Mouse (Mus musculus): ENCODE data around the gene Setx. TPM values are rescaled to one million over a fixed set of nuclear protein-coding genes. Genes with fewer than 3 reads are reported as not detected.

The Setx gene
- polyA plus RNA-seq, 1 experiment from 2014 or later: 6.5 TPM

- Histone ChIP-seq H3K9ac (no peak overlapping the region), H3K9me3 (replicated peaks) (no peaks in the 10 kb centered on the region), H3K36me3 (peaks cover 62% of the 10 kb centered on the region), H3K4me1 (no peaks in the 10 kb centered on the region), H3K27ac (replicated peaks) (no peak overlapping the region), H3K4me2 (replicated peaks) (no peak overlapping the region), H3K27me3 (no peaks in the 10 kb centered on the region), H3K4me3 (replicated peaks) (no peak overlapping the region)
- ATAC-seq (ENCODE audit: insufficient number of reproducible peaks, low FRiP score, low TSS enrichment, low read depth): no peak
- 88% methylated on average over 5 of the region's 5 CpGs for WGBS
Observed at GRCm38 (mm10) chr2:29168067-29168466, 44.1 kb downstream of the Setx start.

DNA sequence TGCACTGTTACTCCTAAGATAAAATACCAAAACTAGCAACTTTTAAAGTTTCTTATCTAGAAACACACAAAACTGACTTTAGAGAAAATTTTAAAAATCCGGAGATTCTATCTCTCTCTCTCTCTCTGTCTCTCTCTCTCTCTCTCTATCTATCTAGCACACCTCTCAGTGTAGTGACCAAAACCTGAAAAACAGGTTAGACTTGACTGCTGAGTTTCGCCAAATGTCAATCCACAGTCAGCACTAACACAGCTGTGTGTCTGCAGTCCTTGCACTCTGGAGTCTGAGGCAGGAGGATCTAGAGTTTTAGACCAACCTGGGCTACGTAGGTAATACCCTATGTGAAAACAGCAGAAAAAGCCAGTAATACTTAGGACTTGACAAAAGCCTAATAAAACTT, 50.9 kb downstream of the Setx start:
- Histone ChIP-seq H3K4me3 (replicated peaks) (no peak overlapping the region), H3K4me1 (no peaks in the 10 kb centered on the region), H3K9me3 (replicated peaks) (no peaks in the 10 kb centered on the region), H3K9ac (no peak overlapping the region), H3K27ac (replicated peaks) (no peak overlapping the region), H3K4me2 (replicated peaks) (no peak overlapping the region), H3K27me3 (no peaks in the 10 kb centered on the region), H3K36me3 (peaks cover 75% of the 10 kb centered on the region)
- ATAC-seq (ENCODE audit: insufficient number of reproducible peaks, low FRiP score, low TSS enrichment, low read depth): no peak
- WGBS: 76% methylated on average over 3 of the region's 3 CpGs

DNA sequence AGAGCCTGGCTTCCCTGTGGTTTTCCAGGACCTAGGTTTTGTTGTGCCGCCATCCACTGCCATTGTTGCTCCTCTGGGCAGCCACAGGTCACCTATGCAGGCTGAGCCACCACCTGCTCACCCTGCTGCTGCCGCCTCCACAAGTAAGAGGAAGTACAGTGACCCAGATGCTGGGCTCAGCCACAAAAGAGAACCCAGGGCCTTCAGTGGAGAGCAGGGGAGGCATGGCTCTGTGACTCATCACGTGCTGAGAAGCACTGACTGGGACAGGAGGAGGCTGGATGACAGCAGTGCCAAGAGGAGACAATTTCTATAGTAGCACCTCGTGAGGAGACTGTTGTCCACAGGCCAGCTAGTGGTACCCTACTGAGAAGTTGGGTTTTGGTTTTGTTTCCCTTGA, 55.8 kb downstream of the Setx start:
- Histone ChIP-seq H3K4me1 (no peaks in the 10 kb centered on the region), H3K27ac (replicated peaks) (no peak overlapping the region), H3K9me3 (replicated peaks) (no peaks in the 10 kb centered on the region), H3K4me3 (replicated peaks) (no peak overlapping the region), H3K9ac (no peak overlapping the region), H3K36me3 (peaks cover 54% of the 10 kb centered on the region), H3K4me2 (replicated peaks) (no peak overlapping the region), H3K27me3 (no peaks in the 10 kb centered on the region)
- WGBS: 90% methylated on average over 4 of the region's 4 CpGs
- ATAC-seq (ENCODE audit: insufficient number of reproducible peaks, low FRiP score, low TSS enrichment, low read depth): no peak

DNA sequence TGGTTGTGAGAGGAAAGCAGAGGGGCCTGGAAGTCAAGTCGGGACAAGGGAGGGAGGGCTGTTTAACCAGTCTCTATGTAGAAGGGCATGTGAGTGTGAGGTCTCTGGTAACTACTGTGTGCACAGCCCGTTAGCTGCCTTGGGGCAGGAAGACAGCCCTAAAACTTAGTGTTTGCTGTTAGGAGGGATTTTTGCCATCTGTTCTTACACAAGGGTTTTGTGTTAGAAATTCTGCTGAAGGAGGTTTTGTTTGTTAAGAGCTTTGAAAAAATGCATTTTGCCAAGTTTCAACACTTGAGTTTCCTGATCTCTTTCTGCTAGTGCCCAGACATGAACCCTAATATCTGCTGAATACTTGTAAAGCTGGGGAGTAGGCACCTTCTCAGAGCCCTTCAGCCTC, 57.1 kb downstream of the Setx start:
- Histone ChIP-seq H3K4me3 (replicated peaks) (no peak overlapping the region), H3K4me1 (no peaks in the 10 kb centered on the region), H3K4me2 (replicated peaks) (no peak overlapping the region), H3K27ac (replicated peaks) (peak overlapping the region; percentile 63; the same call in 1 of the 2 replicates), H3K9ac (no peak overlapping the region), H3K27me3 (no peaks in the 10 kb centered on the region), H3K9me3 (replicated peaks) (no peaks in the 10 kb centered on the region), H3K36me3 (peaks cover 48% of the 10 kb centered on the region)
- ATAC-seq (ENCODE audit: insufficient number of reproducible peaks, low FRiP score, low TSS enrichment, low read depth): no peak
- WGBS: 70% methylated on average over 2 of the region's 2 CpGs

DNA sequence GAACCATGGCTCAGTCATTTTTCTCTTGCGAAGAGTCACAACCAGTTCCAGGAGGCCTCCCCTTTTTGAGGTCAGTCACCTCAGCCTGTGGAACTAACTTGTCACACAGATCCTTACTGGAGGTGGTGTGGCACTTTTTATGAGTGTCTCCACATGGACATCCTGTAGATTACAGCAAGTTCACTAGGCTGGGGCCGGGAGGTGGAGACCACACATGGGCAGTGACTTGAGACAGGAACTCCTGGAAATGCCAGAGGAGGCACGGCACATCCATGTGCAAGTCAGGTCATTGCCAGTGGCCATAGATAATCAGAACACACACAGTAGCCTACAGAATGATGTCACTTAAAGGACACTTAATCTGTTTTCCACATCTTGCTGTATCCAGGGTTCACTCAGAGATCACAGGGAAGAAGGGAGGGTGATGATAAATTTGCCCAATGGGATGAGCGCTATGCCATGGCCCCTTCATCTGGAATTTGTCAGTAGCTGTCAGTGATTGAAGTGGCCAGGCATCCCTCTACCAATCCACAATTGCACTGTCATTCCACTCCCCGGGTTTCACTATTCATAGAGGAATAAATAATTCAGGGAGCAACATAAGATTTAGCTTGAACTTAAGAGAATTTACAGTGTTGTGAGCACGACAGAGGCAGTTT, 59.4 kb downstream of the Setx start:
- ATAC-seq (ENCODE audit: insufficient number of reproducible peaks, low FRiP score, low TSS enrichment, low read depth): no peak
- WGBS: 58% methylated on average over 6 of the region's 6 CpGs

DNA sequence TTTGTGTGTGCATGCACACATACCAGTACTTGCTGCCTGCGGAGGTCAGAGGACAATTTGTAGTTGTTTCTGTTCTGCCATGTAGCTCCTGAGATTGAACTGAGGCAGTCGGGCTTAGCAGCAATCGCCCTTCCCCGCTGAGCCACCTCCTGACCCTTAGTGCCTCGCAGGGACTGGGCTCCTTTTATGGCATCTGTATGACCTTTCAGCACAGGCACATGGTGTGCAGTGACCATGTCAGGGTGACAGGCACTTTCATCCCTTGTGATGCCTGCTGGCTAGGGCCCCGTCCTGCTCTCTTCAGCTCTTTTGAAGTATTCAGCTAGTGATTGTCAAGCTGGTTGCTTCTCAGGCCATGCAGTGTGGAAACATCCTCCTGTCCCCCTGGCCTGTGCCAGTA, 62.2 kb downstream of the Setx start:
- Histone ChIP-seq H3K4me3 (replicated peaks) (no peak overlapping the region), H3K9ac (no peak overlapping the region), H3K4me2 (replicated peaks) (no peak overlapping the region), H3K9me3 (replicated peaks) (no peaks in the 10 kb centered on the region), H3K27me3 (no peaks in the 10 kb centered on the region), H3K36me3 (0 out of 2 replicates have a peak, but pooled peaks cover 3% of the 10 kb centered on the region), H3K27ac (replicated peaks) (no peak overlapping the region), H3K4me1 (0 out of 2 replicates have a peak, but pooled peaks cover 2% of the 10 kb centered on the region)
- no peak for ATAC-seq (ENCODE audit: insufficient number of reproducible peaks, low FRiP score, low TSS enrichment, low read depth)
- 47% methylated on average over 6 of the region's 6 CpGs for WGBS

More for the DNA sequence above, 59.4 kb downstream of the Setx start:
- Histone ChIP-seq H3K4me3 (replicated peaks) (no peak overlapping the region), H3K4me1 (no peaks in the 10 kb centered on the region), H3K9ac (no peak overlapping the region), H3K4me2 (replicated peaks) (no peak overlapping the region), H3K36me3 (peaks cover 28% of the 10 kb centered on the region), H3K9me3 (replicated peaks) (no peaks in the 10 kb centered on the region), H3K27ac (replicated peaks) (no peak overlapping the region), H3K27me3 (no peaks in the 10 kb centered on the region)

DNA sequence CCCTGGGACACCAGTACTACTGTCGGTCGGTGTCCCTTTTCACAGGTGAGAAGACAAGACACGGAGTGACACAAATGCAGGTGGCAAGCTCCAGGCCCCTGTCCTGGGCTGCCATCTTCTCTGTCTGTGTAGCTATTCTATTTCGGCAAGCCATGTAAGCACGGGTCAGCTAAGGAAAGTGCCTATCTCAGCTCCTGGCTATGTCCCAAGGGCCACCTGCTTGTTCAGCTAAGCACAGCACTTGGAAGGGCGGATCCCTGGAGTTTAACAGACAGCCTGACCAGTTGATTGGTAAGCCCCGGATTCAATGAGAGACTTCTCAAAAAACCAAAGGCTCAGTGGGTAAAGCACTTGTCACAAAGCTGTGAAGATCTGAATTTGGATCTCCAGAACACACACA, 66.4 kb downstream of the Setx start:
- H3K27ac ChIP-seq (replicated peaks): no peak overlapping the region
- H3K9ac ChIP-seq: no peak overlapping the region
- H3K9me3 ChIP-seq (replicated peaks): no peaks in the 10 kb centered on the region
- H3K4me1 ChIP-seq: peaks cover 19% of the 10 kb centered on the region
- no peak for ATAC-seq (ENCODE audit: insufficient number of reproducible peaks, low FRiP score, low TSS enrichment, low read depth)
- H3K27me3 ChIP-seq: peaks cover 6% of the 10 kb centered on the region
- no peak overlapping the region for H3K4me3 ChIP-seq (replicated peaks)
- 79% methylated on average over 7 of the region's 7 CpGs for WGBS
- no peak overlapping the region for H3K4me2 ChIP-seq (replicated peaks)
- no peaks in the 10 kb centered on the region for H3K36me3 ChIP-seq

DNA sequence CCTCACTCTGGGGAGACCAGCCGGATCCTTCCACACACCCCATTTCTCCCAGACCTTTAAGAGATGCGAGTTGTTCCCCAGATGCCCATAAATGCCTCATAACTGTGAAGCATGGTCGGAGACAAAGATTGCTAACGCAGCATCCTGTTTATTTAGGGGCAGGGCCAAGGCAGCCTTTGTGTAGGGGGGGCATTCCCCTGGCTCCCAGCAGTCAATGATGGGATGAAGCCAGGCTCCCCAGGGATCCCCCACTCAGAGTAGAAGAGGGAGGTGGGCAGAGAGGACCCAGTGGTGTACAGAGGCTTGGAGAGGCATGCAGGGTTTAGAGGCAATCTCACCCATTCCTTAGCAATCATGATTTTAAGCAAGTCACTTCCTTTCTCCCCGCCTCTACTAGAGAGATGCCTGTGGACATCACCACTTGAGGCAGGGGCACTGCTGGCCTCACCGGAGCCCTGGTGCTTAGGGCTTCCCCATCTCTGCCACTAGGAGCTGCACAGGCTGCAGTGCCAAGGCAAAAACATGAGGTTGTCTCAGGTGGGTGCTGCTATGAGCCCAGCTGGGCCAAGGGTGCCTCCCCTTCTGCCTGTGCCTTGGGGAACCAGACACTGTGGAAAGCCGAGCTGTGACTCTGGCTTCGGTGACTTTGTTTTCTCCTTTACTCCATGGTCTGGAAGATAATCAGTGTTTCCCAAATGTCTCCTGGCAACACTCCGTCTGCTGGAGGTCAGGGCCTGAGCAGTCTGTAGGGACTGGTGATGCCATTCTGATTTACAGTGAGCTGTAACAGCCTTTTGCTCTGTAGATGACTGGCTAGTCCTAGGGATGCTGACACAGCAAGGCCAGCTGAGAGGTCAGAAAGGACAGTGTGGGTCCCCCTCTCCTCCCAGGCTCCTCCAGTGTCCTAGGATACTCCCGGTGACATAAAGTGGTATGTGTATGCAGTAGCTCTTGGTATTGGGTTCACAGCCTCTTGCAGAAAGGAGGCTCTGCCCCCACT, 67.5 kb downstream of the Setx start:
- H3K4me2 ChIP-seq (replicated peaks): no peak overlapping the region
- no peak for ATAC-seq (ENCODE audit: insufficient number of reproducible peaks, low FRiP score, low TSS enrichment, low read depth)
- no peak overlapping the region for H3K27ac ChIP-seq (replicated peaks)
- H3K4me1 ChIP-seq: peaks cover 21% of the 10 kb centered on the region
- 64% methylated on average over 10 of the region's 10 CpGs for whole genome bisulfite sequencing
- H3K9ac ChIP-seq: no peak overlapping the region
- H3K27me3 ChIP-seq: peaks cover 17% of the 10 kb centered on the region
- no peaks in the 10 kb centered on the region for H3K36me3 ChIP-seq
- H3K4me3 ChIP-seq (replicated peaks): no peak overlapping the region
- H3K9me3 ChIP-seq (replicated peaks): no peaks in the 10 kb centered on the region

DNA sequence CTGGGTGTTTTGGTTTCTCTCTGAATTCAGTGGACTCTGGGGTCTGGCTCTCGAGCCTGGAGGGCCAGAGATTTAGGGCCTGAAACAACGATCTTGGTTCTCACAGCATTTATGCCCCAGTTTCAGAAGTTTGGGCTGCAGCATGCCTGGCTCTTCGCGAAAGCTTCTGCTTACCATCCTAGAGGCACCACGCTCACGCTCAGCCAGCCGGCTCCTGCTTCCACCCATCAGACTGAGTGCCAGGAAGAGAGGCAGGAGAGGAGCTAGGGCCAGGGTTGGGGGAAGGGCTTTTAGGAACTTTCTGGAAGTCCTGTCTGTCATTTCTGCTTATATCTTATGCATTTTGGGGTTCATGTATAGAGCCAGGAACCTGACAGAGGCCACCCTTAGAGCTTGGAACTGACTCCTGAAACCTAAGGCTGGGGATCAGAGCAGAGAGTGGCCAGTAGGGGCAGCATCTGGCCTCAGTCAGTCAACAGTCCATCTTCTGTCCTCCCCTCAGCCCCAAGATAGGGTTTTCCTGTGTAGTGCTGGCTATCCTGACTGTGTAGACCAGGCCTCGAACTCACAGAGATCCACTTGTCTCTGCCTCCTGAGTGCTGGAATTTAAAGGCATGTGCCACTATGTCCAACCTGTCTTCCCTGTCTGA, 68.8 kb downstream of the Setx start:
- no peak overlapping the region for H3K4me3 ChIP-seq (replicated peaks)
- peaks cover 29% of the 10 kb centered on the region for H3K27me3 ChIP-seq
- ATAC-seq (ENCODE audit: insufficient number of reproducible peaks, low FRiP score, low TSS enrichment, low read depth): no peak
- WGBS: 82% methylated on average over 8 of the region's 8 CpGs
- H3K4me1 ChIP-seq: peaks cover 21% of the 10 kb centered on the region
- no peak overlapping the region for H3K4me2 ChIP-seq (replicated peaks)
- H3K36me3 ChIP-seq: no peaks in the 10 kb centered on the region
- H3K9ac ChIP-seq: no peak overlapping the region
- H3K27ac ChIP-seq (replicated peaks): no peak overlapping the region
- no peaks in the 10 kb centered on the region for H3K9me3 ChIP-seq (replicated peaks)

- H3K4me2 ChIP-seq (replicated peaks): peak overlapping the region; percentile 97
- 15% methylated on average over 16 of the region's 16 CpGs for WGBS
- peak overlapping the region; percentile 51 for H3K4me3 ChIP-seq (replicated peaks)
- H3K9me3 ChIP-seq (replicated peaks): no peaks in the 10 kb centered on the region
- no peaks in the 10 kb centered on the region for H3K36me3 ChIP-seq
- H3K27me3 ChIP-seq: peaks cover 36% of the 10 kb centered on the region
- no peak for ATAC-seq (ENCODE audit: insufficient number of reproducible peaks, low FRiP score, low TSS enrichment, low read depth)
- H3K4me1 ChIP-seq: peaks cover 21% of the 10 kb centered on the region
- no peak overlapping the region for H3K27ac ChIP-seq (replicated peaks)
- no peak overlapping the region for H3K9ac ChIP-seq
Observed at GRCm38 (mm10) chr2:29193819-29194546, 70.0 kb downstream of the Setx start.

All from embryonic facial prominence, embryonic 15.5 days (tissue).